Mouse (Mus musculus) embryonic fibroblast, embryonic 13.5 days (primary cell): ENCODE data around the gene Atp13a3.

ENCODE experiments used
- CTCF ChIP-seq: IDR thresholded peaks from 2 replicates; pipeline ENCODE4 v1.5.1; 2011; ENCODE audit warnings: mild to moderate bottlenecking, control low read depth, low read length, moderate library complexity, borderline replicate concordance; ENCODE audit not compliant: insufficient read depth
- POLR2A ChIP-seq: IDR thresholded peaks from 2 replicates; pipeline ENCODE4 v1.6.1; 2011; ENCODE audit warnings: low read depth, mild to moderate bottlenecking, control low read depth, low read length, moderate library complexity

- no peak for TF ChIP-seq CTCF
- TF ChIP-seq POLR2A: no peak
Observed at GRCm38 (mm10) chr16:30376237-30376636, 29.5 kb downstream of the Atp13a3 start.
